Mouse (Mus musculus) brain, embryonic 14.5 days (tissue): ENCODE results near the gene Mapk11.

ENCODE experiments used
- CTCF ChIP-seq: fragments of 200-500 bp; IDR thresholded peaks from 2 replicates; pipeline ENCODE4 v1.5.1; 2012; ENCODE audit warnings: inconsistent platforms, mild to moderate bottlenecking, moderate library complexity, borderline replicate concordance; ENCODE audit not compliant: insufficient read depth, insufficient read length; ENCODE audit errors: extremely low read depth
- POLR2A ChIP-seq: fragments of 200-500 bp; IDR thresholded peaks from 2 replicates; pipeline ENCODE4 v1.6.1; 2012; ENCODE audit warnings: mild to moderate bottlenecking, inconsistent platforms, borderline replicate concordance; ENCODE audit not compliant: poor library complexity, insufficient read depth, insufficient read length, severe bottlenecking; ENCODE audit errors: extremely low read depth

DNA sequence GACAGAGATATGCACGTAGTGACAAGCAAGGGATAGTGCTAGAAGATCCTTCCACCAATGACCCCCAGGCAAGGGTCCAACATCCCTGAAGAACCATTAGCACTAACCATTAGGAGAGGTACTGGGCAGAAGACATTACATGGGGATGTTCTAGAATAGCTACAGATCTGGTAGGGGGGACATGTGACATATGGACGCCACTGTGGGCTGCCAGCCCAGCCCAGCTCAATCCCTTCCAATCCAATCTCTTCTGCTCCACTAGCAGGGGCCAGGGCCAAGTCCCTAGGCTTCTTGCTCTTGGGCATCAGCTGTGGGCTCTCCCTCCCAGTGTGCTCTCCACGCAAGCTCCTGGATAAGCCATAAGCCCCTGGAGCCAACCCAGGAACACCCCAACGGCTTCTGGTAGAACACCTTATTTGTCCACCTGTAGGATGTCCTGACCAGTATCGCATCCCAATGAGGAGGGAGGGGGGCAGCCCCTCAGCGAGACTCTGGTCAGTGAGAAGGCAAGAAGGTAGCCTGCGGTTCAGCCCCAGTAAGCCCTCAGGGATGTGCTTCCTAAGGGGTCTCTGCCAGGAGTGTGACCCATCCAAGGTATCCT, 28.9 kb upstream of the Mapk11 start:
- TF ChIP-seq CTCF (no peak), POLR2A (no peak)
